Mouse (Mus musculus) testis, adult 2 months (tissue): ENCODE data around the gene Pheta2.

Experiments
- CTCF ChIP-seq: fragments of 200-500 bp; IDR thresholded peaks from 2 replicates; pipeline ENCODE4 v1.5.1; 2012; ENCODE audit warnings: low read depth, mild to moderate bottlenecking, inconsistent platforms, low read length, moderate library complexity; ENCODE audit not compliant: control insufficient read depth, insufficient read depth, insufficient replicate concordance
- POLR2A ChIP-seq: fragments of 200-500 bp; IDR thresholded peaks from 2 replicates; pipeline ENCODE4 v1.6.1; 2012; ENCODE audit warnings: low read depth, mild to moderate bottlenecking, inconsistent platforms, low read length, moderate library complexity; ENCODE audit not compliant: control insufficient read depth

DNA sequence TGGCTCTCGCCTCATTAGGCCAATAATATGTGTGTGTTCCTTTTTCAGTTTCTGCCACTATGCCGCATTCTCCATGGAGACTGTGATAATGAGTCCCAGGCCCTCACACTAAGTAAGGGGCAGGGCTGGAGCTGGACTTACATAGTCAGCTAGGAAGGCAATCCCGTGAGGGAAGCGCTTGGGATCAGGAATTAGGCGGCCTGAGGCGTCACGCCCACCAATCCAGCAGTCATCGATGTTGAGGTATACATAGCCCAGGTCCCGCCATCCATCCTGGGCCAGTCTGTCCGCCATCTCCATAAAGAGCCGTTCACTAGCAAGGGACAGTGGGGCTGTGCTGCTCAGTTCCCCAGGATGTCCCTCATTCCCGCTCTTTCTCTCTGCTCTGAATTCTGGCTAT, 2.1 kb upstream of the Pheta2 start:
- TF ChIP-seq POLR2A (no peak), CTCF (no peak)
